Mouse (Mus musculus) effector memory CD4-positive, alpha-beta T cell, adult 7 months (primary cell): ENCODE data around the gene Gm17689. TPM values are rescaled to one million over a fixed set of nuclear protein-coding genes. Genes with fewer than 3 reads are reported as not detected.

ENCODE experiments used
- polyA plus RNA-seq: library from polyadenylated mRNA; unstranded; fragments of 100-300 nt; shearing (Covaris generic); gene quantifications from one replicate; pipeline ENCODE4 v1.2.1, GENCODE M21; 2017

The Gm17689 gene
- not detected for polyA plus RNA-seq

GRCm38 (mm10) chr9:36582535-36582934 lies at the start of gene Gm17689:
Gm17689 (minus strand) TSS chr9:36582635.

DNA sequence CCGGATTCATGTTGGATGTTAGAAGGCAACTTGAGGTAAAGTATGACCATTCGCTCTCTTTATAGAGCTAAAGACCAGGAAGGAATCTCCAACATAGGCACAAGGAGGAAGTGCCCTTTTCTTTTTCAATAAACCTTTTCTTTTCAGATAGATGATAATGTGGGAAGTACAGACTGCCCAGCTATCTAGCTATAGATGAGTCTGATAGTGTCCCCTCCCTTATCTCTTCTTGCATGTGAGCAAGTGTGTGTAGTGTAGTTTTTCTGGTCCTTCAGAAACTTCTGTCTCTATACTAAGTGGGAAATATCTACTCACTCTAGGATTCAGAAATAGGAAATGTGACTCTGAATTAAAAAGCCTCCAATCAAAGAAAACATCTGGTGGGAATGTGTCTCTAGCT lies 40.6 kb downstream of the Gm17689 start, which contains the start of gene Gm5615:
TSS of gene Gm5615 (minus strand) at position 101 of the 400 bp plus-strand sequence.

Other genes with a start within 250 kb of the Gm17689 start
- gene Gm7257, start 150.8 kb downstream of the Gm17689 start, polyA plus RNA-seq: not detected
- not detected for gene Gm9513, start 107.0 kb downstream of the Gm17689 start, polyA plus RNA-seq
- gene Gm5615, start 40.7 kb downstream of the Gm17689 start, polyA plus RNA-seq: not detected
- not detected for gene A630095E13Rik, start 60.7 kb upstream of the Gm17689 start, polyA plus RNA-seq
- not detected for gene Acrv1, start 110.6 kb upstream of the Gm17689 start, polyA plus RNA-seq
- 2.5 TPM for gene Chek1, start 144.4 kb upstream of the Gm17689 start, polyA plus RNA-seq
- 182 TPM for gene Stt3a, start 185.0 kb upstream of the Gm17689 start, polyA plus RNA-seq
- gene Ei24, start 214.8 kb upstream of the Gm17689 start, polyA plus RNA-seq: 58.5 TPM
- not detected for gene Fez1, start 239.2 kb upstream of the Gm17689 start, polyA plus RNA-seq